Mouse (Mus musculus) olfactory bulb, adult 2 months (tissue): ENCODE data around the gene Iqsec1.

Experiments
- CTCF ChIP-seq: fragments of 200-500 bp; IDR thresholded peaks from 2 replicates; pipeline ENCODE4 v1.5.1; 2012; ENCODE audit warnings: low read depth, mild to moderate bottlenecking, low read length, moderate library complexity; ENCODE audit not compliant: insufficient read depth
- POLR2A ChIP-seq: fragments of 200-500 bp; IDR thresholded peaks from 2 replicates; pipeline ENCODE4 v1.6.1; 2012; ENCODE audit warnings: mild to moderate bottlenecking, low read depth, low read length, moderate library complexity; ENCODE audit not compliant: insufficient read depth

GRCm38 (mm10) chr6:90613277-90613676 is 375.2 kb downstream of the Iqsec1 start:
- TF ChIP-seq POLR2A (no peak), CTCF (no peak)
